8 mouse cellular contexts compared by ENCODE assay signal in the genomic region with DNA sequence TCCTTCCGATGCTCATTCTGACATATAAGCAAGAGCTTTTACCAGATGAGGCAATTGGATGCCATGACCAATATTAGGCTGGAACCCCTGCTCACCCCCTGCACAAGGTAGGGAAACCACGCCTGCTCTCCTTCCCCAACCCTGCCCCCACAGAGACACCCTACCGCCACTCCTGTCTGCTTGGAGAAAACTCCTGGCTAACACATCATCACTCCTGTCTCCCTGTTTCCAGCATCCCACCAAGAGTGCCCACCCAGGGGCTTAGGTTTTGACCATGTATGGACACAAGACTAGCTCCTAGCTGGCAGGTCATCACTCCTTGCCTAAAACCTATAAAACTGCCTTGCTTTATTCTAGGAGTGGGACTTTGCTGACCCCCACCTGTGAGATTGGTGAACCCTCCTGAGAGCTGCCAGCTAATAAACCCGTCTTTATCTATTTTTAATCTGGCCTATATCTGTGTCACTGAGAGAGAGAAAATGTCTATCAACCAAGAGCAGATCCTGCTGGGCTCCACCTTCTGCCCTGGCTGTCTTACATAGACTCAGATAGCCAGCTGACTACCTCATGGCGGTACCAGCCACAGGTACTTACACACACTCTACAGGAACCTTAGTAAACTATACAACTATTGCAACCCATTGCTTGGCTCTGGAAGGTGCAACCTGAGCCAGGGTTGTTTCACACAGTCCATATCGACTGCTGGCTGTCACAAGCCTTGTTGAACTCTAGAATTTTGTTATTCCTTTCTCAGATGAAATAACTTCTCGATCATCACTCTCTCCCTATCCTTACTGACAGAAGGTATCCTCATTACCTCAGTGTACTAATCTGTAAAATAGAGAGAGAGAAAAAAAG. TPM values are rescaled to one million over a fixed set of nuclear protein-coding genes. Genes with fewer than 3 reads are reported as not detected.
DNase-seq lines count a peak whose midpoint lies in the region; ATAC-seq lines count a peak whose summit lies in the region.

No protein-coding gene starts in this region.

- H3K9ac ChIP-seq in lung, embryonic 15.5 days = no peak overlapping the region; the same call in 1 of the 2 replicates
- peak overlapping the region; percentile 86 for H3K9ac ChIP-seq in forebrain, embryonic 11.5 days (ENCODE audit: low read length)
- no peak overlapping the region for H3K9ac ChIP-seq in limb, embryonic 13.5 days
- H3K9ac ChIP-seq in neural tube, embryonic 13.5 days = no peak overlapping the region

- DNase-seq in lung, postnatal 14 days = no peak
- DNase-seq in forebrain, embryonic 11.5 days (ENCODE audit: low spot score) = no peak
- DNase-seq in adrenal gland, postnatal 36 days = no peak
- DNase-seq in frontal cortex, postnatal 36 days (ENCODE audit: low spot score in 2 of 2) = no peak
- DNase-seq in right cerebral cortex, postnatal 36 days (ENCODE audit: low spot score in 2 of 2) = no peak

- no peaks in the 10 kb centered on the region for H3K9me3 ChIP-seq in lung, embryonic 15.5 days
- no peaks in the 10 kb centered on the region for H3K9me3 ChIP-seq in forebrain, embryonic 11.5 days (ENCODE audit: control insufficient read depth, low read length)
- H3K9me3 ChIP-seq in limb, embryonic 13.5 days = no peaks in the 10 kb centered on the region
- H3K9me3 ChIP-seq in neural tube, embryonic 13.5 days = no peaks in the 10 kb centered on the region

- H3K27ac ChIP-seq in lung, embryonic 15.5 days = no peak overlapping the region
- no peak overlapping the region for H3K27ac ChIP-seq in forebrain, embryonic 11.5 days (ENCODE audit: low read depth, low read length)
- H3K27ac ChIP-seq in limb, embryonic 13.5 days = no peak overlapping the region
- H3K27ac ChIP-seq in neural tube, embryonic 13.5 days (replicated peaks) = peak overlapping the region; percentile 81

- peaks cover 25% of the 10 kb centered on the region for H3K4me1 ChIP-seq in lung, embryonic 15.5 days
- peaks cover 2% of the 10 kb centered on the region; the same call in 1 of the 2 replicates for H3K4me1 ChIP-seq in forebrain, embryonic 11.5 days (replicated peaks; ENCODE audit: control insufficient read depth, insufficient read depth, low read length)
- H3K4me1 ChIP-seq in limb, embryonic 13.5 days = peaks cover 21% of the 10 kb centered on the region
- peaks cover 32% of the 10 kb centered on the region for H3K4me1 ChIP-seq in neural tube, embryonic 13.5 days (replicated peaks)

- ATAC-seq in lung, embryonic 15.5 days (ENCODE audit: borderline replicate concordance, extremely low read depth, low FRiP score, low TSS enrichment) = no peak
- 0 out of 2 replicates have a peak, but pooled peaks have one; percentile 5 for ATAC-seq in forebrain, embryonic 11.5 days (replicated peaks; ENCODE audit: low FRiP score)
- no peak for ATAC-seq in limb, embryonic 13.5 days (ENCODE audit: low FRiP score, low read depth)
- ATAC-seq in neural tube, embryonic 13.5 days (ENCODE audit: low read depth) = peak; percentile 26

- H3K4me3 ChIP-seq in lung, embryonic 15.5 days = no peak overlapping the region
- no peak overlapping the region for H3K4me3 ChIP-seq in forebrain, embryonic 11.5 days (ENCODE audit: low read depth, low read length)
- peak overlapping the region; percentile 73; the same call in 1 of the 2 replicates for H3K4me3 ChIP-seq in limb, embryonic 13.5 days
- H3K4me3 ChIP-seq in neural tube, embryonic 13.5 days = peak overlapping the region; percentile 77; the same call in 1 of the 2 replicates

- H3K4me2 ChIP-seq in lung, embryonic 15.5 days = peak overlapping the region; percentile 86
- no peak overlapping the region for H3K4me2 ChIP-seq in forebrain, embryonic 11.5 days (ENCODE audit: low read depth, low read length, severe bottlenecking)
- peak overlapping the region; percentile 89 for H3K4me2 ChIP-seq in limb, embryonic 13.5 days (replicated peaks)
- peak overlapping the region; percentile 69 for H3K4me2 ChIP-seq in neural tube, embryonic 13.5 days

- WGBS in lung, embryonic 15.5 days = 76% methylated on average over 7 of the region's 7 CpGs
- 87% methylated on average over 7 of the region's 7 CpGs for WGBS in forebrain, embryonic 11.5 days
- 85% methylated on average over 7 of the region's 7 CpGs for WGBS in limb, embryonic 13.5 days
- WGBS in neural tube, embryonic 13.5 days = 85% methylated on average over 7 of the region's 7 CpGs

- no peaks in the 10 kb centered on the region for H3K27me3 ChIP-seq in lung, embryonic 15.5 days
- H3K27me3 ChIP-seq in forebrain, embryonic 11.5 days (ENCODE audit: control insufficient read depth, insufficient read depth, low read length) = no peaks in the 10 kb centered on the region
- no peaks in the 10 kb centered on the region for H3K27me3 ChIP-seq in limb, embryonic 13.5 days
- no peaks in the 10 kb centered on the region for H3K27me3 ChIP-seq in neural tube, embryonic 13.5 days

- H3K36me3 ChIP-seq in lung, embryonic 15.5 days = no peaks in the 10 kb centered on the region
- H3K36me3 ChIP-seq in forebrain, embryonic 11.5 days (ENCODE audit: control insufficient read depth, insufficient read depth, low read length) = no peaks in the 10 kb centered on the region
- H3K36me3 ChIP-seq in limb, embryonic 13.5 days = no peaks in the 10 kb centered on the region
- H3K36me3 ChIP-seq in neural tube, embryonic 13.5 days = 0 out of 2 replicates have a peak, but pooled peaks cover 8% of the 10 kb centered on the region

RNA-seq across cellular contexts. Expression of a gene that starts 0.8 kb away (rescaled TPM):
- polyA plus RNA-seq in lung, embryonic 15.5 days (2015; fragmentation: Nextera tagmentation; extraction: Ambion mirVana) = 21.5 and 22.7 TPM in 2 replicates
- polyA plus RNA-seq in forebrain, embryonic 11.5 days (2014; fragmentation: Nextera tagmentation; extraction: Ambion mirVana) = 34.2 and 35.5 TPM in 2 replicates
- 20.7 and 21.5 TPM in 2 replicates for polyA plus RNA-seq in limb, embryonic 13.5 days (2015; fragmentation: Nextera tagmentation; extraction: Ambion mirVana)
- polyA plus RNA-seq in neural tube, embryonic 13.5 days (2015; fragmentation: Nextera tagmentation; extraction: Ambion mirVana) = 36.3 and 36.9 TPM in 2 replicates
- 1 to 10 TPM; 4.7 to 6.0 TPM for total RNA-seq in adrenal gland, postnatal 36 days (2021)

RNA-seq across cellular contexts. Expression of a gene that starts 7.0 kb away (rescaled TPM):
- 103 and 115 TPM in 2 replicates for polyA plus RNA-seq in lung, embryonic 15.5 days (2015; fragmentation: Nextera tagmentation; extraction: Ambion mirVana)
- polyA plus RNA-seq in forebrain, embryonic 11.5 days (2014; fragmentation: Nextera tagmentation; extraction: Ambion mirVana) = 57.6 and 57.8 TPM in 2 replicates
- 96.0 and 97.8 TPM in 2 replicates for polyA plus RNA-seq in limb, embryonic 13.5 days (2015; fragmentation: Nextera tagmentation; extraction: Ambion mirVana)
- 105 and 121 TPM in 2 replicates for polyA plus RNA-seq in neural tube, embryonic 13.5 days (2015; fragmentation: Nextera tagmentation; extraction: Ambion mirVana)
- 100 to 1,000 TPM in 1 of 2 experiments, 10 to 100 TPM in 1; 86.6 to 103 TPM for total RNA-seq in adrenal gland, postnatal 36 days (2021)

Comparison
In these comparisons a context has a peak if more than half of its experiments do, and no peak if none do; other contexts are left out.
1. ATAC-seq: peak in forebrain, embryonic 11.5 days (single experiment) and neural tube, embryonic 13.5 days (single experiment); none in lung, embryonic 15.5 days (single experiment) and limb, embryonic 13.5 days (single experiment).
2. H3K4me3 ChIP-seq: peak in limb, embryonic 13.5 days (single experiment) and neural tube, embryonic 13.5 days (single experiment); none in lung, embryonic 15.5 days (single experiment) and forebrain, embryonic 11.5 days (single experiment).